Mouse (Mus musculus): Measurements from ENCODE around the gene Ttc39a.

Ttc39a gene

DNA sequence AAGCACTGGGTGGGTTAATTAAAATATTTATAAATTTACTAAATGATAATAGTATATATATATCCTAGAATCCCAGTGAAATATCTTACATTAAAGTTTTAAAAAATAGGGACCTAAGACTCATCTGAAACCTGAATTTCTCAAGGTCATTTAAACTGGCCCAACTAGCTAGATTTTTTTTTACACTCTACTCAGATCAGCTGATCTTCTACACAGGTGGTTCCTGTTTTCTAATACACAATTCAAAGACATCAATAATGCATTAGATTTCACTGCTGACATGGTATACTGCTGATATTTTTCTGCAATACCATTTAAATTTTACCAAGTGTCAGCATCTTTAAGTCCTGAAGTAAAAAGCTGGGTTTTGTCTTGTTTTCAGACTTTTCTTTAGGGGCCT lies 57.5 kb downstream of the Ttc39a start:
- DNase-seq, result no peak

- no peak for DNase-seq
Observed at GRCm38 (mm10) chr4:109467687-109468086, 61.3 kb downstream of the Ttc39a start.

GRCm38 (mm10) chr4:109471606-109472005 lies 65.2 kb downstream of the Ttc39a start:
- DNase-seq, result no peak

DNA sequence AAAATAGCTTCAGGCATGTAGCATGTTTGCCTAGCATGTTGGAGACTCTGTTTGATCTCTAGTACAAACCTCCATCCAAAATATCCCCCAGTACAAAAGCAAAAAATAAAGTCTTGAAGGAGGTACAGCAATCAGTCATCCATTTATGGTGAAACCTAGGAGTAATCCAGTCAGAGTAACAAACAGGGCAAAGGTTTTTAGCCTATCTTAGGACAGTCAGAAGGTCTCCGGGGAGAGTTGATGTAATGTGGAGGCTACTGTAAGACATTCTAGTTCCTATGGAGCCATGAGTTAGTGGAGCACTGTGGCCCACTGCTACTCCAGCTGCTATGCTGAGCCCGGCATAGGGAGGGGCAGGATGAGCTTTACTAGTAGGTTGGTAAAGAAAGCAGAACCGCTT lies 66.1 kb downstream of the Ttc39a start:
- no peak for DNase-seq

GRCm38 (mm10) chr4:109475078-109475477 lies 68.7 kb downstream of the Ttc39a start:
- DNase-seq, result no peak

DNA sequence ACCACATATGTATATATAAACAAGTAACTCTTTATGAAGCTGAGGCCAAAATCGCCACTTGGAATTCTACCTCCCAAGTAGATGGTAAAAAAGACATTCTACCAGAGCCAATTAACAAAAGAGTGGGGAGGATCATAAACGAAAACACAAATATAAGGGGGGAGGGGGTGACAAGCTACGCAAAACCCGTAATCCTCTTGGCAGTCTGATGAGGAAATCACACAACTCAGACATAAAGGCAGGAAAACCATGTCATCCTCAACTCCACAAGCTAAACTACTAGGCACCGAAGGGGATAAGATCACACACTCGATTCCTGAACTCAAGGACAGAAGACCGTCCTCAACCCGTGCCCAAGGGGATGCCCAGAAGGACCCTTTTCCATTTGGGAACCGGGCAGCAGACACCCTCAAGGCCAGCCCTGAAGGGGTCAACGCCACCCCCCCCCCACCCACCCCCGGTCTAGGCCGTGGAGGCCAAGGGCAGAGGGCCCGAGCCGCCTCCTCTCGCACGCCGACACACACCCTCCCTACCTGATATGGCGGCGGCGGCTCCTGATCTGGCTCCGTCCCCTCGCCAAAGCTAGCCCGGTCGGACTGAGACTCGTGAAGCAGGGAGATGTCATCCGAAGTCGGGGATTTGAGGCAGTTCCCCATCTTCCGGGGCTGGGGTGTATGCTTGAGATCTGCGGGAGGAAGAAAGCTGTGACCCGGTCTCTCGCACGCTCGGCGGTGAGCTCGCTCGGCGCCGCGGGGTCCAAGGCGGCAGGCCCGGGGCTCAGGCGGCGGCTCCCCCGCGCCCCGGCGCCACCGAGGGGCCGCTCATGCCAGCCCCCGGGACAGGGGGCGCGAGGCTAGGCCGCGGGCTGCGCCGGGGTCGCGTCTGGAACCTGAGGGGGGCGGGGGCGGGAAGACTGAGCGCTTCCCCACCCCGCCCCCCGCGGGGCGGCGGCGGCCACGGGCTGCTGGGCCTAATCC lies 69.4 kb downstream of the Ttc39a start:
- DNase-seq, result peak; percentile 21 to 36

GRCm38 (mm10) chr4:109476554-109477014 lies 70.2 kb downstream of the Ttc39a start:
- DNase-seq, result peak; percentile 50 to 60

DNA sequence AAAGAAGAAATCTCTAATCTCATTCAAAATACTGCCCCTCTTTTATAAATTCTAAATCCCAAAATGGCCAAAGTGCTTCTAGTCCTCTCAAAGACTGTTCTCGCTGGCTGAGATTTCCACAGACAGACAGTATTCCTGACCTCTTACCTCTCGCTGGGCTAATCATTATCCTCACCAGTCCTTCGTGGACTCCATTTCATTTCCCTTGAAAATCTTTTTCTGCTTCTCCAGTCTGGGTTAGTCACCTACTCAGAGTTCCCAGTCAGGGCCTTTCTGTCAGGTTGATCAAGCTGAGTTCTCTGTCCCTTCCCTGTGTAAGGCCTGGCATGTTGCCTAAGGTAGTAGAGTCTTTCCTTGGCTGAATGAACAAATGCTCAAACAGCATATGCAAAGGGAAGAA lies 71.0 kb downstream of the Ttc39a start:
- no peak for DNase-seq

- DNase-seq, result no peak
Observed at GRCm38 (mm10) chr4:109481424-109481823, 75.0 kb downstream of the Ttc39a start.

- no peak for DNase-seq
Observed at GRCm38 (mm10) chr4:109482701-109483100, 76.3 kb downstream of the Ttc39a start.

DNA sequence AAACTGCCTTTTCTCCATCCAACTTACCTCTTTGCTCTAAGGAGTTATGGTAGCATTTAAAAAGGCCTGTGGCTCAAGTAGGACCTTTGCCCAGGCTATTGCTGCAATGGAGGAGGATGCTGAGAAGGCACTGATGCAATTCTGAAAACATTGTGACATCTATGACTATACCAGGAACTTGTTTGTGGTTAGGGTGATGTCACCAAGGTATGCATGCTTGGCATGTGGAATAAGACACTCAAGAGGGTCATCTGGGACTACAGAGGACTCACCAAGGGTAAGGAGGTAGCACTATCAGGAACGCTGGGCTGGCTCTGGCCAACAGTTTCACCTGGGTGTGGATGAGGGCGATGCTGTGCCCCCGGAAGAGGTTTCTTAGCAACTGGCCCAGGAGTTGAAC lies 78.2 kb downstream of the Ttc39a start, which contains the start of gene Rnf11:
Rnf11 (minus strand) TSS at position 108 of the 400 bp plus-strand sequence.
- DNase-seq, result no peak

DNA sequence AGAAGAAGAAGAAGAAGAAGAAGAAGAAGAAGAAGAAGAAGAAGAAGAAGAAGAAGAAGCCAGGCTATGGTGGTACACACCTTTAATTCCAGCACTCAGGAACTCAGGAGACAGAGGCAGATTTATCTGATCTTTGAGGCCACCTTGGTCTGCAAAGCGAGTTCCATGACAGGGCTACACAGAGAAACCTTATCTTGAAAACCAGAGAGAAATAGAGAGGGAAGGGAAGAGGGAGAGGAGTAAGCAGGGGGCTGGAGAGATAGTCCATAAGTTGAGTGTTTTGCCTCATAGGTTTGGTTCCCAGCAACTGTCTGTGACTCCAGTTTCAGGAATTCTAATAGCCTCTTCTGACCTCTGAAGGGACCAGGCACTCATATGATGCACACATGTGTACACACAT lies 82.4 kb downstream of the Ttc39a start:
- DNase-seq, result no peak

GRCm38 (mm10) chr4:109493581-109493980 lies 87.2 kb downstream of the Ttc39a start:
- DNase-seq, result no peak

All from thymus, adult 18-20 months (tissue).